Mouse (Mus musculus) gastrocnemius, adult 8-10 months (tissue): Measurements from ENCODE around the gene Olfr1512. TPM values are rescaled to one million over a fixed set of nuclear protein-coding genes. Genes with fewer than 3 reads are reported as not detected.
"Not testable (repeated sequence)": the region's sequence is repeated elsewhere in the genome, so short reads cannot be mapped to it uniquely, and the experiment has no call there.

Source experiments
- DNase-seq, 2 experiments: peaks; one replicate each; pipeline ENCODE4 v3.0.0; 2022; ENCODE audit warnings: low spot score in 2 of 2
- total RNA-seq, 4 experiments: library from RNA; stranded (reverse); gene quantifications; 2 replicates each; pipeline ENCODE4 v1.2.4; 2022

Gene Olfr1512
- not detected for total RNA-seq

DNA sequence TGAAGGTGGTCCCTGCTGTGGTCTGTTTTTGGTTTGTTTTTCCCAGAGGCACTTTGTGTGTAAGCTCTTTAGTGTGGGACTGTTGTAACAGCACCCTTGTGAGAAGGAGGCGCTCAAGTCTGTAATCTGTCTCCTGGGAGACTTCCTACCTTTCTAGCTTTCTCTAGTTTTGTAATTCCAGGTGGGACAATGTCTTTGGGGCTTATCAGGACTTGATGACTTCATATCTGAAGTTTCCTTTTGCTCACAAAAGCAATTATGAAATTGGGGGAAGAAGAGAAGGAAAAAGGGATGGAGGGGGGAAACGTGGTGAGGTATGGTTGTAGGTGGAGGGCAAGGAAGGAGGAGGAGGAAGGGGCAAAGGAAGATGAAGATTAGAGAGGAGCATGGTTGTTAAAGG, at the start of gene Olfr1512:
Olfr1512 (minus strand) TSS at position 101 of the 400 bp plus-strand sequence.
- DNase-seq: no peak

DNA sequence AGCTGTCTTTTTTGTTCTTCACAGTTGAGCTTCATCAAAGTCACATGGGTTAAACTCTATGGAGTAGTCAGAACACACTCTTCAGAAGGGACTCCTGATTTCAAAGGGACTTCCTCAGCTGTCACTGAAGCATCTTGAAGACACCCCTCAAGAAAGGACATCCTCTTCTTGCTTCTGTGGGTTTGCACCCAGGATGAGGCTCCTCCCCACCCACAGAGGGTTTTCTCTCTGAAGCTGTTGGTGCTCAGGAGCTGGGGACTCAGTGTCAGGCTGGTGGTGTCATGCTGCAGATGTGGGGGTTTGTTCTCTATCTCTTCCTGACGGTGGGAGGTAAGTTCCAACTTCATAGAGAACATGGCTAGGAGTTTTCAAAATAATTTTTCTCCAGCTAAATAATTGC, 48.7 kb upstream of the Olfr1512 start:
- no peak for DNase-seq

DNA sequence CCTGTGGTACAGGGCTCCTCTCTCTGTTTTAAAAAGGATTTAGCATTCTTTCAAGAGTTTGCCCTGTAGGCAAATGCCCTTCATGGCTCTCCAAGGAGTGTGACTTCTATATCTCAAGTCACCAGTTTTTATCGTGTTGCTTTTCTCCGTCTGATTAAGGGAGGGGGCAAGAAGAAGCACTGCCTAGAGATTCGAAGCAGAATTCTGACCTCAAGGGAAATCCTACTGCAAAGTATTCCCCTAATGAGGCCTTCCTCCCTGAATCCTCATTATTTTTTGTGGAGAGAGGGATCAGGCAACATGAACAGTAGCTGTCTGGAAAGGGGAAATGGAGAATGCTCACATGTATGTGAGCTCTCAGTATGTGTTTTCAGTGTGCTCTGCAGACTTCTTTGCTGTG, 35.3 kb upstream of the Olfr1512 start, which contains the start of gene Olfr1510:
Olfr1510 (minus strand) TSS at position 101 of the 400 bp plus-strand sequence.
- DNase-seq: no peak

DNA sequence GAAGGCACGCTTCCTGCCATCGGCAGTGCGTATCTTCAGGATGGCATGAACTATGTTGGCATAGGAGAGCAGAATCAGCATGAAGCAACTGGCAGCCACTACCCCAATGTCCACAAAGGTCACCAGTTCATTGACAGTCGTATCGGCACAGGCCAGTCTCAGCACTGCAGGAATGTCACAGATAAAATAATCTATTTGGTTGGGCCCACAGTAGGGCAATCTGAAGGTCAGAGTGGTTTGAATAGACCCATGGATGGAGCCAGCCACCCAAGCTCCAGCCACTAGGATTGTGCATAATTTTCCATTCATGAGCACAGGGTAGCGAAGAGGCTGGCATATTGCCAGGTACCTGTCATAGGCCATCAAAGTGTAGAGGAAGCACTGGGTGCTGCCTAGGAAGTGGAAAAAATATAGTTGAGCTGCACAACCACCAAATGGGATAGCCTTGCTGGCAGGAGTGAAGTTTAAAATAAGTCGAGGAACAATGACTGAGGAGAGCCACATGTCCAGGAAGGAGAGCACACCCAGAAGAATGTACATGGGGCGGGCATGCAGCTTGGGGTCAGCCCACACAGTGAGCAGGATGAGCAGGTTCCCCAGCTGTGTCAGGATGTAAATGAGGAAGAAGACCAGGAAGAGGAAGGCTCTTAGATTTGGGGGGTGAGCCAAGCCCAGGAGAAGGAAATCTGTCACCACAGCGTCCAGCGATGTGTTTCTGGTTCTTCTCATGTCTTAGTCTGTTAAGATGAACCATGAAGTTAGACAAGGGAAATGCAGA, 31.4 kb upstream of the Olfr1512 start:
- DNase-seq: not testable (repeated sequence)

DNA sequence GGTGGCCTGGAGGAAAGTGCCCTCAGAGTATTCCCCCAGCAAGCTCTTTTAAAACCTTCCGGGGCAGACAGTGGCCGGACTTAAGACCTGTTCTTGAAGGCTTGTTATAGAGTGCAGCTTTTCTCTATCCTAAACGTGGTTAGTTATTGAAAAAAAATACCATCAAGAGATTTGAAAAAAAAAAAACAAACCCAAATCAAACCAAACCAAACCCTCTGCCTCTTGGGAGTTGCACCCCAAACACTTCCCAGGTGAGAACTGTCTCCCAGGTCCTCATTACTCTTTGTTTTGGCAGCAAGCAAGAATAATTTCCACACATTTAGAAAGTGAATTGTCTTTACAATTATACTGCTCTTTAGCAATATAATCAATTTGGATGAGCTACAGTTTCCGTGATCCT, 18.3 kb upstream of the Olfr1512 start, which contains the start of gene Olfr1511:
Olfr1511 (minus strand) TSS at position 101 of the 400 bp plus-strand sequence.
- DNase-seq: no peak

DNA sequence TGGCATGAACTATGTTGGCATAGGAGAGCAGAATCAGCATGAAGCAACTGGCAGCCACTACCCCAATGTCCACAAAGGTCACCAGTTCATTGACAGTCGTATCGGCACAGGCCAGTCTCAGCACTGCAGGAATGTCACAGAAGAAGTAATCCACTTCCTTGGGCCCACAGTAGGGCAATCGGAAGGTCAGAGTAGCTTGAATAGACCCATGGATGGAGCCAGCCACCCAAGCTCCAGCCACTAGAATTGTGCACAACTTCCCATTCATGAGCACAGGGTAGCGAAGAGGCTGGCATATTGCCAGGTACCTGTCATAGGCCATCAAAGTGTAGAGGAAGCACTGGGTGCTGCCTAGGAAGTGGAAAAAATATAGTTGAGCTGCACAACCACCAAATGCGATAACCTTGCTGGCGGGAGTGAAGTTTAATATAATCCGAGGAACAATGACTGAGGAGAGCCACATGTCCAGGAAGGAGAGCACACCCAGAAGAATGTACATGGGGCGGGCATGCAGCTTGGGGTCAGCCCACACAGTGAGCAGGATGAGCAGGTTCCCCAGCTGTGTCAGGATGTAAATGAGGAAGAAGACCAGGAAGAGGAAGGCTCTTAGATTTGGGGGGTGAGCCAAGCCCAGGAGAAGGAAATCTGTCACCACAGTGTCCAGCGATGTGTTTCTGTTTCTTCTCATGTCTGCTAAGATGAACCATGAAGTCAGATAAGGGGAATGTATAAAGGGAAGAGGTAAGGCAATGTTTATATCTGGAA, 11.3 kb upstream of the Olfr1512 start:
- DNase-seq: not testable (repeated sequence)

DNA sequence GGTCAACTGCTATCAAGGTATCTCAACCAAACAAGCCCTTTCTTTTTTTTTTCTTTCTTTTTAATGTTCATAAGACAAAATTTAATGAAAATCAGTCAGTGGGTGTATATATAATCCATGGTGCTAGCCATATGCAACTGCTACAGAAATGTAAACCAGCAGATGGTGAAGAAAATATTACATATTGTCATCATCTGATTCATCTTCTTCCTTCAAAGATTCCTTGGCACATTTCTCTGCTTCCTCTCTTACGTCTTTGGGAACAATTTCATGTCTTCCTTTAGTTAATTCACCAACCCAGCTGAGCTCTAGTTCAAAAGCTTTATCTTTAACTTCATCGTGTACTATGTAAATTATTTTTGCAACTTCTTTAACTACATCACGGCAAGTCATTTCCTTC, 10.2 kb downstream of the Olfr1512 start:
- no peak for DNase-seq

DNA sequence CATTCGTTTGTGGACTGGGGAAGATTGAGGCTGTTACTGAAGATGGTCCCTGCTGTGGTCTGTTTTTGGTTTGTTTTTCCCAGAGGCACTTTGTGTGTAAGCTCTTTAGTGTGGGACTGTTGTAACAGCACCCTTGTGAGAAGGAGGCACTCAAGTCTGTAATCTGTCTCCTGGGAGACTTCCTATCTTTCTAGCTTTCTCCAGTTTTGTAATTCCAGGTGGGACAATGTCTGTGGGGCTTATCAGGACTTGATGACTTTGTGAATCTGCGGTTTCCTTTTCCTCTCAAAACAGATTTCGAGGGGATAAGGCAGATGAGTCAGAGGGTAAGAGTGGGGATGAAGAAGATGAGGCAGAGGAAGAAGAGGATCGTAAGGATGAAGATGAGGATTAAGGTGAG, 22.7 kb downstream of the Olfr1512 start, which contains the start of gene Olfr1513:
Olfr1513 (minus strand) TSS at position 101 of the 400 bp plus-strand sequence.
- DNase-seq: no peak

DNA sequence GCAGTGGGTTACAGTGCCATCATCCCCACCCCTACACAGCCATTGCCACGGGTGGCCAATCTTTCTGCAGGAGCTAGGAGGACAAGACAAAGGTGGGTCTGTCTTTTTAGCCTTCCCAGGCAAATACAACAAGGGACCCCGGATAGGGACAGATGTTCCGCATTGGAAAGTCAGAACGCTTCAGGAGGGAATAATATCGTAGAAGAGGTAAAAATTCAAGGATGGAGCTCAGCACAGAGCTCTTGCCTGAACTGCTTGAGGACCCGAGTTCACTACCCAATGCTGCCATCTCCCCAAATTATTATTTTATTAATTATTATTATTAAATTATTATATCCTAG, 39.5 kb downstream of the Olfr1512 start:
- DNase-seq: no peak

DNA sequence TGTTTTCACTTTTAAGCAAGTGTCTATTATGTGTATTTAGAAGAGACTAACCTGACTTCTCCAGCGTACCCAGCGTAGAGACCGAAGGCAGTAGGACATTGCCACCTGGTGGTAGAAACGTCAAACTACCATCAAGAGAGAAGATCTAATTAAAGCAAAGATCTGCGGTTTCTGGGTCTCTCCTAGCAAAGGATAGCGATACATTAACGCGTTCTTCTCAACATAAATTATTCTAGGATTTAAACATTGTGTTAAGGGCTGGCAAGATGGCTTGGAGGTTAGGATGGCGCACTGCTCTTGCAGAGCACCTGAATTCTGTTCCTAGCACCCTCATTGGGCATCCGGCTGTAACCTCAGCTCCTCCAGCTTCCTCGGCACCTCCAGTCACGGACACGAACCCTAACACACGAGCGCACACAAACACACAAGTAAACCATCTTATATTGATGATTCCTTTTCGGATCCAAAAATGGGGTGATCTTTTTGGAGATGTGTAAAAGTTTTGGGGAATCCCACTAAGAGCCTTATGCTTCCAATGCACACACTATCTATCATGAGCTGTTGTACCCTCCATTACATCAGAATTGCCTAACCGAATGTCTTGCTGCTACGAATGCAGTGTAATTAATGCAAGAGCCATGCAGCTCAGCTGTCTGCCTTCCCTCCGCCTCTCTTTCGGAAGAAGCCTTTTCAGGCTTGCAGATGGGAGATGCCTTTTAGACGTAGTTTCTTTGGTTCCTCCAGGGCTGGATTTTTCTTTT, 40.0 kb downstream of the Olfr1512 start:
- DNase-seq: no peak

DNA sequence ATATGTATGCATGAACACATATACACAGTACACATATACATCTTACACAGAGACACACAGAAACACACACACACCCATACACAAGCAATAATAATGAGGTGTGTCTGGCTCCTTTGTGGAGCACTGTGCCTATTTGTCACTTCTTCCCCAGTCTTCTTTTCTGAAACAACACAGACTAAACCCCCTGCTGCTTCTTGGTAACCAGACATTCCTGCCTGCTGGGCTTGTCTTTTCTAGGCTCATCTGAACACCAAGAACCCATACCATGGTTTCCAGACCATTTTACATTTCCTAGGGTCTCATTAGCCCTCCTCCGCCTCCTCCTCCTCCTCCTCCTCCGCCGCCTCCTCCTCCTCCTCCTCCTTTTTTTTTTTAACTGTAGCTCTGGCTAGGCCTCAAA, 46.8 kb downstream of the Olfr1512 start:
- no peak for DNase-seq

DNA sequence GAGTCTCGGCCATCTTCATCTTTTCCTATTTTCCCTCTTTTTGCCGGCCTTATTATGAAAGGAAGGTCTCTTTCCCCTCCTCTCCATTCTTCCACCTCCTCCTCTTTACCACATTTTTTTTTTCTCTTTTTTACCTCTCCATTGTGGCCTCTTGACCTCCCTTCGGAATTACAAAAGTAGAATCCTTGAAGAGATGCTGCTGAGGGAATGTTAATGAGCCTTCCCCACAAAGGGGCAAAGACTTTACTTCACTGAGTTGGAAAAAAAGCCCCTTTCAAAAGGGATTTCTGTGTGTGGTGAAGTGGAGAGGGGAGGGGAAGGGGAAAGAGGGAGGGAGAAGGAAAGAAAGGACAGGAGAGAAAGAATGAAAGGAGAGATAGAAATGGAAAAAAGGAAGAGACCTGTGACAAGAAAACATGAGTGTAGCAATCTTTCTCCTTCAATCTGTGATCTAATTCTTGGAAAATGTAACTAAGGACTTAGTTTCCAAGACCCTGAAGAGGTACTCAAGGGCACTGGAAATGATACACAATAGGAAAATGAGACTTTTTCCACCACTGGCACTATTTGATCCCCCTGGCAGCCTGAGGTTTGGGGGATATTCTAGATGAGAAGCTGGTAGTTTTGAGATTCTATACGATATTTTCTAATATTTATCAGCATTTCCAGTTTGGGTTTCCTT, 47.8 kb downstream of the Olfr1512 start:
- no peak for DNase-seq

DNA sequence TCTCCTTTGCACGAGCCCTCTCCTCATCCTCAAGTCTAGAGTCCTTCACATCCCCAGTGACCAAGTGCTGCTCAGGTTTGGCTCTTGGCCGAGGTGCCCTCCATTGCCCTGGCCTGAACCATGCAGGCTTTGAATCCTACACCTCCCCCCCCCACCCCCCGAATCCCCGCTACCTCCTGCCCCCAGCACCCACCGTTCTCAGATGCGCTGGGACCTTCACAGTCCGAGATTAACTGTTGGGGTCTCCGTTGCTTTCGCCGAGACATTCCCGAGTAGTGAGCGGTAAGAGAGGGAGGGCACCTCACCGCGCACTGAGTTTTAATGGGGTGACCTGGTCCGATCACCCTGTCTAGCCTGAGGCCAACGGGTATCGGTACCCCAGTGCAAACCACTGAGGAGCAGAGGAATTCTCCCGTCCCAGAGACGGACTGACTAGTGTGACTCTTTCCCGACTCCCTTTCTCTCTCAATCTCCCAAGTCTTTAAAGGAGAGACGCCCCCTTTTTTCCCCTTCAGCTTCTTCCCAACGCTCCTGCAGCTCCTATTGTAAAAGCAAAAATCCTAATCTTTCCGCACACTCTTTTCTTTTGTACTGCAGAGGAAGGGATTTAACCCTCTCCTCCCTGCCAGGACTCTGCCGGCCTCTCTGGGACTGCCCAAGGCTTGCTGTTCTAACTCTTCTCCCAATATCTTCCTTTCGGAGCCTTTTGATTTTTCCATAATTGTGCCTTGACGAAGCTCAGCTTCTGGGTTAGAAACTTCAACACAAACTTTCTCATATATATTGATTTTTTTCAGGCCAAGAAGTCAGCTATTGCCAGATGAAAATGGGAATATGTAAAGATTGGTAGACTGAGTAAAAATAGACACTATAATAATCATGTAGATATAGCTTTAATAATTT, 50.8 kb downstream of the Olfr1512 start, which contains the start of gene Sall2:
Sall2 (minus strand) TSS at position 853 of the 903 bp plus-strand sequence.
- DNase-seq: no peak

DNA sequence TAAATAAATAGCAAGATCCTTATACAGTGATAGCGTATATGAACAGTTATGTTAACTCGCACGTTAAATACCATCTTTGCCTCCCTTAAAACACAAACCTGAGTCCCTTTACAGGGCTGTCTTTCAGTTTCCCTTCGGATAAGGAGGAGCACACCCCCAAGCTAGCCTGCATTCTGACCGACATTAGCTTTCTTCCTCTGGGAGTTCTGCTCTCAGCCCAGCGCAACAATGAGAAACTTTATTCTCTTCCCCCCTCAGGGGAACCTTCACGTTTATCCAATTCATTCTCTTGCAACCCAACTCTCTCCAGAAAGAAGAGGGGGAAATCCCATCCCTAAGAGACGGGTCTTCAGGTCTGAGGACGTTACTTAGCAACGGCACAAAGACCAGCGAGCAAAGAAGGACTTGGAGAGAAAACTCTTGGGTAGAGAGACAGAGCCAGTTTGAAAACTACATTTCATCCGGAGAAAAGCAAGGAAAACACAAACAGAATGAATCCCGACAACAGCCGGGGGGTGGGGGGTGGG, 51.5 kb downstream of the Olfr1512 start:
- DNase-seq: no peak

DNA sequence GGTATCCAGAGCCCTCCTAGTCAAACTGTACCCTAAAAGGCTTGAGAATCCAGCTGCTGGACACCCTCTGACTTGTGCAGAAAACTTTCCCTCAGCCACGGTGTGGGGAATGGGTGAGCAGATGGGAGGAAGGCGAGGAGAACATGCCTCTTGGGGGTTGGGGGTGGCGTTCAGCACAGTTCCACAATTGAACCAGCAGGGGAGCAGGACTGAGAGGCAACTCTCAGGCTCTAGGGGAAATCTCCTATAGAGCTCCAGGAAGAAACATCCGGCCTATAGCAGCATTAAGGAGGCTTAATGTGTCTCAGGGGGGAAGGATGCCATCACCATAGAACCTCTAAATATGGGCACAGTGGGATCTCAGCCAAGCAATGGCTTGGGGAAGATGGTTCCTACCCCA, 53.1 kb downstream of the Olfr1512 start:
- DNase-seq: no peak

Other genes with a start within 250 kb of the Olfr1512 start
- 10 to 100 TPM; 10.4 to 14.4 (median 12.3) TPM for gene Supt16, start 181.8 kb downstream of the Olfr1512 start, total RNA-seq
- 10 to 100 TPM; 24.5 to 42.9 (median 34.6) TPM for gene Chd8, start 121.4 kb downstream of the Olfr1512 start, total RNA-seq
- 10 to 100 TPM; 53.9 to 65.3 (median 62.6) TPM for gene Tox4, start 100.0 kb downstream of the Olfr1512 start, total RNA-seq
- 1 to 10 TPM; 2.5 to 3.7 (median 3.1) TPM for gene Rab2b, start 99.6 kb downstream of the Olfr1512 start, total RNA-seq
- gene Mettl3, start 74.0 kb downstream of the Olfr1512 start, total RNA-seq: 10 to 100 TPM; 15.5 to 17.0 (median 16.0) TPM
- gene Sall2, start 50.4 kb downstream of the Olfr1512 start, total RNA-seq: under 1 TPM; 0.34 to 0.65 (median 0.54) TPM
- gene Olfr1513, start 22.8 kb downstream of the Olfr1512 start, total RNA-seq: not detected
- not detected for gene Olfr1511, start 18.2 kb upstream of the Olfr1512 start, total RNA-seq
- gene Olfr1510, start 35.2 kb upstream of the Olfr1512 start, total RNA-seq: not detected
- gene Olfr1509, start 63.8 kb upstream of the Olfr1512 start, total RNA-seq: not detected
- gene Olfr1508, start 88.3 kb upstream of the Olfr1512 start, total RNA-seq: not detected
- gene Olfr1507, start 116.6 kb upstream of the Olfr1512 start, total RNA-seq: not detected